8 mouse cellular contexts compared by ENCODE assay signal in the genomic region with DNA sequence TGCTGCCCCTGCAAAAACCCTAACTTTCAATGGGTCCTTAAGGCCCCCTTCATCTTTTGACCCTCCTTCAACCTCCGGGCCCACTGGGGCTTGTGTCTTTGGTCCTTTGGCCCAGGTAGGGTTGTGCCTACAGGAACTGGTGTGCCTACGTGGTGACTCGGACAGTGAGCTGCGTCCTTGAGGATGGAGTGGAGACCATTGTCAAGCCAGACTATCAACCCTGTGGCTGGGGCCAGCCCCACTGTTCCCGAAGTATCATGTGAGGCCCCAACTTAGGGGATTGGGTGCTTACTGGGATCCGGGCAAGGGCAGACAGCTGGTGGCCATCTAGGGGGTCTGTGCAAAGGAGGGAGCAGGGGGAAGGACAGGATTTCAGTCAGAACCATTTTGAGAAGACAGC. TPM values are rescaled to one million over a fixed set of nuclear protein-coding genes. Genes with fewer than 3 reads are reported as not detected.
A peak's percentile ranks its signal among the peaks of the same experiment; 100 is the strongest.
DNase-seq lines count a peak whose midpoint lies in the region; ATAC-seq lines count a peak whose summit lies in the region.

No protein-coding gene starts in this region.

- peak overlapping the region; percentile 77 for H3K4me2 ChIP-seq in lung, embryonic 15.5 days
- peak overlapping the region; percentile 46 for H3K4me2 ChIP-seq in hindbrain, embryonic 12.5 days (replicated peaks)

- ATAC-seq in lung, embryonic 15.5 days (ENCODE audit: borderline replicate concordance, extremely low read depth, low FRiP score, low TSS enrichment), result no peak
- ATAC-seq in hindbrain, embryonic 12.5 days (ENCODE audit: low FRiP score), result no peak

- 36% methylated on average over 6 of the region's 6 CpGs for WGBS in lung, embryonic 15.5 days
- 68% methylated on average over 6 of the region's 6 CpGs for WGBS in hindbrain, embryonic 12.5 days
- 14% methylated on average over 6 of the region's 6 CpGs for WGBS in macrophage (ENCODE audit: missing documents)

- H3K9me3 ChIP-seq in lung, embryonic 15.5 days, result no peaks in the 10 kb centered on the region
- no peaks in the 10 kb centered on the region for H3K9me3 ChIP-seq in hindbrain, embryonic 12.5 days (replicated peaks)

- H3K27me3 ChIP-seq in lung, embryonic 15.5 days, result no peaks in the 10 kb centered on the region
- H3K27me3 ChIP-seq in hindbrain, embryonic 12.5 days, result no peaks in the 10 kb centered on the region

- H3K4me3 ChIP-seq in lung, embryonic 15.5 days, result peak overlapping the region; percentile 52
- H3K4me3 ChIP-seq in hindbrain, embryonic 12.5 days, result peak overlapping the region; percentile 31
- H3K4me3 ChIP-seq in macrophage (ENCODE audit: inconsistent target), result peak overlapping the region; percentile 83

- peak overlapping the region; percentile 98 for H3K27ac ChIP-seq in lung, embryonic 15.5 days
- H3K27ac ChIP-seq in hindbrain, embryonic 12.5 days, result peak overlapping the region; percentile 86
- peak overlapping the region; percentile 88 for H3K27ac ChIP-seq in macrophage

- peak overlapping the region; percentile 67 for H3K9ac ChIP-seq in lung, embryonic 15.5 days
- H3K9ac ChIP-seq in hindbrain, embryonic 12.5 days, result peak overlapping the region; percentile 55

- H3K36me3 ChIP-seq in lung, embryonic 15.5 days, result peaks cover 30% of the 10 kb centered on the region
- H3K36me3 ChIP-seq in hindbrain, embryonic 12.5 days, result peaks cover 5% of the 10 kb centered on the region; the same call in 1 of the 2 replicates
- H3K36me3 ChIP-seq in macrophage (ENCODE audit: inconsistent target), result peaks cover 18% of the 10 kb centered on the region; the same call in 1 of the 2 replicates

- peaks cover 44% of the 10 kb centered on the region for H3K79me2 ChIP-seq in macrophage (ENCODE audit: inconsistent target)

- DNase-seq in cerebellum, adult 11-12 months, result peak; percentile 53
- no peak for DNase-seq in cerebellum, postnatal 36 days
- DNase-seq in lung, postnatal 10 days, result no peak
- no peak for DNase-seq in retina, postnatal 1 day
- DNase-seq in left cerebral cortex, adult 11 months (ENCODE audit: low spot score), result no peak

- H3K4me1 ChIP-seq in lung, embryonic 15.5 days, result peaks cover 39% of the 10 kb centered on the region
- peaks cover 37% of the 10 kb centered on the region for H3K4me1 ChIP-seq in hindbrain, embryonic 12.5 days

RNA-seq across cellular contexts. Expression of a gene that starts 1.6 kb away (rescaled TPM):
- polyA plus RNA-seq in lung, embryonic 15.5 days (2015; fragmentation: Nextera tagmentation; extraction: Ambion mirVana), result 228 and 233 TPM in 2 replicates
- 121 and 122 TPM in 2 replicates for polyA plus RNA-seq in hindbrain, embryonic 12.5 days (2016; fragmentation: Nextera tagmentation; extraction: Ambion mirVana)
- 10 to 100 TPM in 19 of 26 experiments, 1 to 10 TPM in 7; 3.6 to 47.2 (median 18.3) TPM for total RNA-seq in macrophage (2018; cell fraction: chromatin; rRNA removed)
- total RNA-seq in macrophage (2018; cell fraction: cytosol; rRNA removed), result 10 to 100 TPM; 19.9 to 51.8 (median 36.2) TPM
- total RNA-seq in macrophage (2018; cell fraction: nucleus; rRNA removed), result 10 to 100 TPM; 15.7 to 89.8 (median 51.7) TPM
- polyA plus RNA-seq in macrophage (2018), result 21.8 to 51.0 TPM (median 46.5 TPM) in 3 replicates

RNA-seq across cellular contexts. Expression of a gene that starts 6.4 kb away (rescaled TPM):
- polyA plus RNA-seq in lung, embryonic 15.5 days (2015; fragmentation: Nextera tagmentation; extraction: Ambion mirVana), result 11.8 and 14.6 TPM in 2 replicates
- 5.6 and 7.1 TPM in 2 replicates for polyA plus RNA-seq in hindbrain, embryonic 12.5 days (2016; fragmentation: Nextera tagmentation; extraction: Ambion mirVana)
- 1 to 10 TPM in 21 of 26 experiments, under 1 TPM in 2, not detected in 3; 0.89 to 9.8 (median 5.7) TPM for total RNA-seq in macrophage (2018; cell fraction: chromatin; rRNA removed)
- 10 to 100 TPM in 17 of 26 experiments, 1 to 10 TPM in 9; 7.6 to 24.7 (median 13.3) TPM for total RNA-seq in macrophage (2018; cell fraction: cytosol; rRNA removed)
- total RNA-seq in macrophage (2018; cell fraction: nucleus; rRNA removed), result 10 to 100 TPM in 6 of 26 experiments, 1 to 10 TPM in 20; 1.3 to 14.1 (median 6.9) TPM
- 10.2 to 18.1 TPM (median 14.4 TPM) in 3 replicates for polyA plus RNA-seq in macrophage (2018)

RNA-seq across cellular contexts. Expression of a gene that starts 7.3 kb away (rescaled TPM):
- 421 and 449 TPM in 2 replicates for polyA plus RNA-seq in lung, embryonic 15.5 days (2015; fragmentation: Nextera tagmentation; extraction: Ambion mirVana)
- polyA plus RNA-seq in hindbrain, embryonic 12.5 days (2016; fragmentation: Nextera tagmentation; extraction: Ambion mirVana), result 256 and 303 TPM in 2 replicates
- 10 to 100 TPM; 10.8 to 69.3 (median 29.8) TPM for total RNA-seq in macrophage (2018; cell fraction: chromatin; rRNA removed)
- 100 to 1,000 TPM; 102 to 241 (median 145) TPM for total RNA-seq in macrophage (2018; cell fraction: cytosol; rRNA removed)
- total RNA-seq in macrophage (2018; cell fraction: nucleus; rRNA removed), result 10 to 100 TPM; 16.1 to 73.4 (median 43.0) TPM
- 186 to 192 TPM (median 190 TPM) in 3 replicates for polyA plus RNA-seq in macrophage (2018)

RNA-seq across cellular contexts. Expression of a gene that starts 26.4 kb away (rescaled TPM):
- polyA plus RNA-seq in lung, embryonic 15.5 days (2015; fragmentation: Nextera tagmentation; extraction: Ambion mirVana), result 20.4 and 21.0 TPM in 2 replicates
- polyA plus RNA-seq in hindbrain, embryonic 12.5 days (2016; fragmentation: Nextera tagmentation; extraction: Ambion mirVana), result 32.4 and 36.9 TPM in 2 replicates
- 10 to 100 TPM in 7 of 26 experiments, 1 to 10 TPM in 19; 1.2 to 15.8 (median 7.4) TPM for total RNA-seq in macrophage (2018; cell fraction: chromatin; rRNA removed)
- 1 to 10 TPM; 1.4 to 4.4 (median 2.7) TPM for total RNA-seq in macrophage (2018; cell fraction: cytosol; rRNA removed)
- 10 to 100 TPM in 4 of 26 experiments, 1 to 10 TPM in 22; 1.4 to 17.3 (median 5.3) TPM for total RNA-seq in macrophage (2018; cell fraction: nucleus; rRNA removed)
- polyA plus RNA-seq in macrophage (2018), result 2.1 to 3.5 TPM (median 2.3 TPM) in 3 replicates

RNA-seq across cellular contexts. Expression of a gene that starts 30.5 kb away (rescaled TPM):
- 2.3 and 2.4 TPM in 2 replicates for polyA plus RNA-seq in lung, embryonic 15.5 days (2015; fragmentation: Nextera tagmentation; extraction: Ambion mirVana)
- 12.4 and 14.2 TPM in 2 replicates for polyA plus RNA-seq in hindbrain, embryonic 12.5 days (2016; fragmentation: Nextera tagmentation; extraction: Ambion mirVana)
- total RNA-seq in macrophage (2018; cell fraction: chromatin; rRNA removed), result 1 to 10 TPM in 5 of 26 experiments, not detected in 21; 1.5 to 6.2 (median 3.6) TPM
- total RNA-seq in macrophage (2018; cell fraction: cytosol; rRNA removed), result 1 to 10 TPM in 1 of 26 experiments, under 1 TPM in 10, not detected in 15; 0.05 to 1.6 (median 0.09) TPM
- 1 to 10 TPM in 2 of 26 experiments, under 1 TPM in 2, not detected in 22; 0.60 to 2.1 (median 0.93) TPM for total RNA-seq in macrophage (2018; cell fraction: nucleus; rRNA removed)
- 0.17 TPM in 1 of 3 replicates, not detected in the others for polyA plus RNA-seq in macrophage (2018)

Comparison
In these comparisons a context has a peak if more than half of its experiments do, and no peak if none do; other contexts are left out.
1. H3K4me3 ChIP-seq: peak in every context shown above with its lines; median percentile 83 in macrophage; 52 in lung, embryonic 15.5 days; 31 in hindbrain, embryonic 12.5 days.